Mouse (Mus musculus) B cell, adult 2 months (primary cell): ENCODE measurements around the gene Rmnd5b.
A peak's percentile ranks its signal among the peaks of the same experiment; 100 is the strongest.
"Not testable (repeated sequence)": the region's sequence is repeated elsewhere in the genome, so short reads cannot be mapped to it uniquely, and the experiment has no call there.

ENCODE experiments used
- DNase-seq, 2 experiments: peaks; one replicate each; pipeline ENCODE4 v3.0.0; 2022

The Rmnd5b gene

DNA sequence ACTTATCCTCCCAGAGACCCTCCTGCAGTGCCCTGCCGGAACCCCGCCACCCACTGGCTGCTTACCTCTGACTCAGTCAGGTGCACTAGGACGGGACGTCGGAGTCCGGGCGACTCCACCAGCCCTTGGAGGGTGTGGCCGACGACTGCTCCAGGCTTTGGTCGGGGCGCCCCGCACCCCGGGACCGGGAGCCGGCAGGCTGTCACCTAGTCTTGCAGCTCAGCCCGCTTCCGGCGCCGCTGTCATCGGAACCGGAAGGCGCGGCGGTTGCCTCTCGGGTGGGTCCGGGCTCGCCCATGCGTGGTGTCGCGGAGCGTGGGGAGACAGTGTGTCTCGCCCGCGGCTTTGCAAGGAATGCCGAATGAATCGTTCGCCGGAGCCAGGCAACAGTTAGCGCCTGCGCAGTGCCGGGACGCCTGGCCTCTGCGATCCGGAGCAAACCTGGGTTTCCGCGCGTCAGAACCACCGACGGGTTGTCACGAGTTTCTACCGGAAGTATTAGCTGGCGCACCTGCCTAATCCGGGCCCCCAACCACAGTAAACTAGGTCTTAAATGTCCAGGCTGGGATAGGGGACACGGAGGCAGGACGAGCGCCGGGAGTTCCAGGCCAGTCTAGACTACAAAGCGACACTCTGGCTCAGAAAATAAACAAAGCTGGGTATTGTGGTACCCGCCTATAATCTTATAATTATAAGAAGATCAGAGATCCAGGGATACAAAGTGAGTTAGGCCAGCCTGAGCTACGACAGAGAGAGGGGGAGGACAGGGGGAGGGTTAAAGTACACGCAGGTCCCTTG is at the start of gene Rmnd5b:
Gene Rmnd5b (minus strand): TSS at position 372 of the 798 bp plus-strand sequence.
- DNase-seq = peak; percentile 91 to 92

DNA sequence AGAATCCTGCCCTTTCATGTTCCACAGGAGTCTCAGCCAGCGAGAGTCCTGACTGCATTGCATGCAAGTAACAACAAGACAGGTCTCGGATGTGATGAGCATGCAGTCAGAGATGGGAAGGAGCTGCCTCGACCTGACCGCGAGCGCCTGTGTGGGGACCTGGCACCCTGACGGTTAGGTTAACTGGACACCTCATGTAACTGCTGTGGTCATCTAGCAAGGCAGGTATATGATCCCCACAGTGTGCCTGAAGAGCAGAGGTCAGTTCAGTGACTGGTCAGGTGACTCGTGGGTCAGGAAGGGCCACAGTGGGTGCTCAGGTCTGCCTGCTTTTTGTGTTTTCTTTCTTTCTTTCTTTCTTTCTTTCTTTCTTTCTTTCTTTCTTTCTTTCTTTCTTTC is 46.3 kb upstream of the Rmnd5b start:
- DNase-seq = no peak

DNA sequence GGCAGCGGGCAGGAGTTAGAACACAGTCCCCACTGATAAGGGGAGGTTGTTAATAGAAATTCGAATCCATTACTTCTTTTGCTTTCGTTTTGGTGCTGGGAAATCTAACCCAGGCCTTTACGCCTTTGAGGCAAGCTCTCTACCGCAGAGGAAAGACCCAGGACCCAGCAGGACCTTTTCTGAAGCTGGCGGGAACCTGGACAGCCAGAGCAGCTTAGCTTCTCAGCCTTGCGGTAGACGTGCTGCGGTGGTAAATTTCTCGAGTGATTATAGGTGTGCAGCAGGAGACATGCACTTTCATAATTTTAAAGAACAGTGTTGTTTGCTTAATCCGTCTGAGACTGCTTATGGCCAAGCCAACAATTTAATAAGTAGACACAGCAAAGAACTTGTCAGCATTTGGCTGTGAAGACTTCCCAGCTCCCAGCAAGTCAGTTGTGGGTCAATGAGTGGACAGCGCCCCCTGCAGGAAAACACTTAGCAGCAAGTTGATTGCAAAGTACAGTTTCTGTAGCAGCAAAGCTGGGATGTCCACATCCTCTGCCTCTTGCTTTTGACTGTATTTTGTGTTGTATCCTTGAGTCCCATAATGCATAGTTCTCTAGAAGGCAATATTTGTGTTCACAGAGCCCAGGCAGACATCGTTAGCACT is 45.8 kb upstream of the Rmnd5b start:
- DNase-seq = peak; percentile 93 to 94

DNA sequence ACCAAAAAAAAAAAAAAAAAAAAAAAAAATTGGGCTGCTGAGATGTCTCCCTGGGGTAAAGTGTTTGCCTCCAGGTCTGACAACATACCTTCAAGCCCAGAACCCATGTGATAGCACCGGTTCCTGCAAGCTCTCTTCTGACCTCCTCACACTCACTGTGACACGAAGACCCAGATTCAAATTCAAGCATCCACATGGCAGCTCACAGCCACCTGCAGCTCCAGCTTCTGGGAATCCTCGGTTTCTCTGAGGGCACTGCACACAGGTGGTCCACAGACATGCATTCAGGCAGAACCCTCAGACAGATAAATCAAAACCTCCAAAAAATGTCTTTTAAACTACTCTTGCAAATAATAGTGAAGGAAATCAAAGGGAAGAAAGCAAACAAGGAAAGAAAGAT is 43.8 kb upstream of the Rmnd5b start:
- no peak for DNase-seq

DNA sequence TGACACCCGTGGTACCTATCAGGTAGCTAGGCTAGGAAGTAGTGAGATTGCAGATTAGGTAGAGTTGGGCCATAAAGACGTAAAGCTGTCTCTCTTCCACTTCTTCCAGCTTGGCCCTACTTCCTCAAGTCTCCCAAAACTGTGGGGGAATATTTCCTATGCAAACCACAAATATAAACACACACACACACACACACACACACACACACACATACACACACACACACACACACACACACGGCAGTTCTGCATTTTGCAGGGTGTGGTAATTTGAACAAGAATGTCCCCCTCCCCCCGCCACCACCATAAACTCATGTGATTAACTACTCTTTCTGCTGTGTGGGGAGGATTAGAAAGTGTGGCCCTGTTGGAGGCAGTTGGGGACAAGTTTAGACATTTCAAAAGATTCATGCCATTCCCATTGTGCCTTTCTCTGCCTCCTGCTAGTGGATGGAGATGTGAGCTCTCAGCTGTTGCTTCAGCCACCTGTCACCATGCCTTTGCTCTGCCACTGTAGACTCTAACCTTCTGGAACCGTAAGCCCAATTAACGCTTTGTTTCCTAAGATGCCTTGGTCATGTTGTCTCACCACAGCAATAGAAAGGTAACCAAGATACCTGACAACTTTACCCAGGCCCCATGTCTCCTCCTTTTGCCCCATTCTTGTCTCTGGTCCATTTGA is 42.2 kb upstream of the Rmnd5b start:
- peak; percentile 20 to 34 for DNase-seq

DNA sequence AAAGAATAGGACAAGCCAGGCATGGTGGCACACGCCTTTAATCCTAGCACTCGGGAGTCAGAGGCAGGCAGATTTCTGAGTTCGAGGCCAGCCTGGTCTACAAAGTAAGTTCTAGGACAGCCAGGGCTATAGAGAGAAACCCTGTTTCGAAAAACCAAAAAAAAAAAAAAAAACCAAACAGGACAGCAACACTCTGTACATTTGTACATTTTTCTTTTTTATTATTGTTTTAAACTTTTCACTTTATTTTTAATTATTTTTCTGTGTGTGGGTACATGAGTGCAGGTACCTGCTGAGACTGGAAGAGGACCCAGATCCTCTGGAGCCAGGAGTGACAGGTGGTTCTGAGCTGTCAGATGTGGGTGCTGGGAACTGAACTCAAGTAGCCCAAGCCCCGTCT is 39.7 kb upstream of the Rmnd5b start:
- no peak for DNase-seq

DNA sequence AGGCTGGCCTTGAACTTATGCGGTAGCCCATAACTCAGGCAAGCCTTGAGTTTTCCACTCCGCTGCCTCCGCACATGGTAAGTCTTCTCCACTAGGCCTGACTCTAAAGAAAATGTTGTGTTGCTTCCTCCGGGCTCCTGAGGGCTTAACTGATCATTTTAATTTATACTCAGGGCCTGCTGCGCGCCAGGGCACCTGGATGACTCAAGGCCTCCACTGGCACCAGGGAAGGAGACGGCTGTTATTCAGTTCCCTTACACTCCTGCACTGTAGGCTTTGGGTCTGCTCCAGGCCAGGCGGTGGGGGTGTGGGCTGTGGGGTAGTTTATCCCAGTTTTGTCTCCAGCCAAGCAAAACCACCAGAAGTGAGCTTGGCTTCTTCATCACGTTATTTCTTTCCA is 37.6 kb upstream of the Rmnd5b start:
- no peak for DNase-seq

DNA sequence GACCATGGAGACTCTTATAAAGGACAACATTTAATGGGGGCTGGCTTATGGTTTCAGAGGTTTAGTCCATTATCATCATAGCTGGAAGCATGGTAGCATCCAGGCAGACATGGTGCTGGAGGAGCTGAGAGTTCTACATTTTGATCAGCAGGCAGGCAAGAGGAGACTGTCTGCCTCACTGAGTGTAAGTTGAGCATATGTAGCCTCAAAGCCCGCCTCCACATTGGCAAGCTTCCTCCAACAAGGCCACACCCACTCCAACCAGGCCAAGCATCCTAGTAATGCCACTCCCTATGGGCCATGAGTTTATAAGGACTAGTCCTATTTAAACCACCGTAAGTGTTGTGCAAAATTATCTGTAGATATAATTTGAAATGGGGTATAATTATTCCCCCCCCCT is 35.7 kb upstream of the Rmnd5b start:
- no peak for DNase-seq

DNA sequence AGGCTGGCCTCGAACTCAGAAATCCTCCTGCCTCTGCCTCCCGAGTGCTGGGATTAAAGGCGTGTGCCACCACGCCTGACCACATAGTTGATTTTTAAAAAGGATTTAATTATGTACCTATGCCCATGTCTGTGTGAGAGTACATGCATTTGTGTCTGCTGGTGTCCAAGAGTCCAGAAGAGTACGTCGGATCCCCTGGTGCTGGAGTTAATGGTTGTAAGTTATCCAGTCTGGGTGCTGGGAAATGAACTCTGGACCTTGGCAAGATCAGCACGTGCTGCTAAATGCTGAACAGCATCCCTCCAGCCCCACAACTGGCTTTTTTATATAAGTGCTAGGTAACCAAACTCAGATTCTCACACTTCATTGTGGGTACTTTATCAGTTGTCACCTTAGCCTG is 35.1 kb upstream of the Rmnd5b start:
- no peak for DNase-seq

DNA sequence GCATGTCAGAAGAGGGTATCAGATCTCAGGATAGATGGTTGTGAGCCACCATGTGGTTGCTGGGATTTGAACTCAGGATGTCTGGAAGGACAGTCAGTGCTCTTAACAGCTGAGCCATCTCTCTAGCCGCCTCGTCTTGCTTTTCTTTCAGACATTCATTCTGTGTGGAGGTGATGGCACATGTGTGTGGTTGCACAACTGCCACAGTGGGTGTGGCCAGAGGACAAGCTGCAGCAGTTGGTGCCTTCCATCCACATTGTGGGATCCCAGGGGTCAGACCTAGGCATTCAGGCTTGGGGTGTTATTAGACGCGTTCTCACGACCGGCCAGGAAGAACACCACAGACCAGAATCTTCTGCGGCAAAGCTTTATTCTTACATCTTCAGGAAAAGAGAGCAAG is 29.1 kb upstream of the Rmnd5b start:
- not testable (repeated sequence) for DNase-seq

DNA sequence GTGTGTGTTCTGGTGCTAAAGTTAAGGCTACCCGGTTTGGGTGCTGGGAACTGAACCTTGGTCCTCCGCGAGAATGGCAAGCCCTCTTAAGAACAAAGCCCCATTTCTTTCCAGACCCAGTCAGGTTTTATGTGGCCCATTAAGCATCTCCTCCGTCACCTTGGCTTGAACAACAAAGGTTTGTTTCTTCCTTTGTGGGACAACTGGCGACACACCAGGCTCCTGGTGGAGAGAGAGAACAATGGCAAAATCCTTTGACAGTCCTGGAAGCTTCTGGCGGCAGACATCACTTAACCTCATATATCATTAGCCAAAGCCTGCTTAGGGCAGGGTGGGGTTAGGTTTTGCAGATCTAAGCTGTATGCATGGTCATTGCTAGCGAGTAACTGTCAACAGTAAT is 26.9 kb upstream of the Rmnd5b start:
- DNase-seq = no peak

DNA sequence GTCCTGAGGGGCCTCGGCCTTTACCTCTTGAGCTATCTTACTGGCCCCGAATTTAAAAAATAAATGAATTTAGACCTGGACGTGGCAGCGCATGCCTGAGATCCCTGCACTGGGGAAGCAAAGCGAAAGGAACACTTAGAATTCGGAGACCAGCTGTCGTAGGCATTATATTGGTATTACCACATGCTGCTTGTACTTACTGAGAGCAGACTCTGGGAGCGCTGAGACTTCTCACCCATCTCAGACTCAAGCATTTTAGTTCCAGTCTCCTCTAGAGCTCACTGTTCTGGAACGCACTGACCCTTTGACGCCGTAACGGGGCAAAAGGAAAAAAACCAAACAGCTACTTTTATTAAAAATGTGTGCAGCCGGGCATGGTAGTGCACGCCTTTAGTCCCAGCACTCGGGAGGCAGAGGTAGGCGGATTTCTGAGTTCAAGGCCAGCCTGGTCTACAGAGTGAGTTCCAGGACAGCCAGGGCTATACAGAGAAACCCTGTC is 26.2 kb upstream of the Rmnd5b start:
- DNase-seq = no peak

DNA sequence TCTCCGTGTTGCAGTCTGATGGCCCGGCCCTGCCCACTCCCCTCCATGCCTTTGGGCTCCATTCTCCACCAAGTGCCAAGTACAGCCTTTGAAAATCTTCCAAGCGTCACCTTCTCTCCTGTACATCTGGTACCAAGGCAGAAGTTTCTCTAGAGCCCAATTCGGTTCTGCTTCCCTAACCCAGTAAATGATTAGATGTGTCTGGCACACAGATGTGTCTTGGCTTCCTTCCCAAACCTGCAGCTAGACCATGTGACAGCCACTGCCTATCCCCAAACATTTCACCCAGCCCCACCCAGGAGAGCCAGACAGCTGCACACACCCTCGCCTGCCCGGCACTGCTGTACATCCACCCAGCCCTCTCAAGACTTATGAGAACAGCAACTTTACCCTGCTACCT is 23.0 kb upstream of the Rmnd5b start:
- no peak for DNase-seq

DNA sequence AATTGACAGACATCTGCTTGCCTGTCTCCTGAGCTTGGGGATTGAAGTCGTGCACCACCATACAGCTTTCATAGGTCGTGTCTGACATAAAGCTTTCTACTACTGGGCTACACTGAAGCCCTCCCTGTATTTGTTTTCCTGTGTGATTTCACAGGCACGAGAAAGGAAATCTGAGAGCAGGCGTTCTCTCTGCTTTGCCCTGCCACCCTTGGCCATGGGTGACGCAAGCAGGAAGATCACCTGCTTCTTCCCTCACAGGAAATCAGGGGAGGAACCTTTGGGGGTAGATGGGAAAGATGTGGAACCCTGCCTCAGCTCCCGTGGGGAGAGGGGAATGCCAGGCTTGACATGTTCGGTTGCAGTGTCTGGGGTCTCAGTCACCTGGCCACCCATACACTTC is 22.6 kb upstream of the Rmnd5b start:
- no peak for DNase-seq

DNA sequence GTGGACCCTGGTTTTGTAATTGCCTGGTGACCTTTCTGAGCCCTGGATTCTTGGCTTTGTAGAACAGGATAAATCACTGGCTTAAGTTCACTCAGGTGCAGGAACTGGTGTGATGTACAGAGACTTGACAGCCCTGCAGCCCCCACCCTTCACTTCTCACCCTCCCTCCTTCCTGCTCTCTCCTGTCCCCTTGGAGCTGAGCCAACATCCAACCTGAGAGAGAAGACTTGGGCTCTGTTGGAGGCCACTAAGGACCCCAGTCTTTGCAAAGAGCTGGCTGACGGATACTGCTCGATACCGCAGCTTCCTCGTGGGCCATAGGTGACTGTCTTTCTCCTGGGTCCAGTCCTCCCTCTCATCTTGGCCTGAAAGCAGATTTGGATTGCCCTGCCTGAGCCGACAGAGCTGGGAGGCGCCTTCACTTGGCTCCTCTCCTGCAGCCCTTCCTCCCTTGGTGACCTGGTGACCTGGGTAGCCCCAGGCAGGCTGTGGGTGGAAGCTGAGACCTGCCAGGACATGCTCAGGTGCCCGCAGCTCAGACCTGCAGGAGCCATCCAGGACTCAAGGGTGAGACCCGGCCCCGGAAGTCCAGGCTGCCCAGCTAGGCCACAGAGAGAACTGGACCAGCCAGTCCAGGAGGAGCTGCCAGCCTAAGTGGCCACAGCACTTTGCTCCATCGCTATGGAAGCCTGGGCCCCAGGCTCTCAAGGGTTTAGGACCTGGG is 21.3 kb upstream of the Rmnd5b start:
- no peak for DNase-seq

DNA sequence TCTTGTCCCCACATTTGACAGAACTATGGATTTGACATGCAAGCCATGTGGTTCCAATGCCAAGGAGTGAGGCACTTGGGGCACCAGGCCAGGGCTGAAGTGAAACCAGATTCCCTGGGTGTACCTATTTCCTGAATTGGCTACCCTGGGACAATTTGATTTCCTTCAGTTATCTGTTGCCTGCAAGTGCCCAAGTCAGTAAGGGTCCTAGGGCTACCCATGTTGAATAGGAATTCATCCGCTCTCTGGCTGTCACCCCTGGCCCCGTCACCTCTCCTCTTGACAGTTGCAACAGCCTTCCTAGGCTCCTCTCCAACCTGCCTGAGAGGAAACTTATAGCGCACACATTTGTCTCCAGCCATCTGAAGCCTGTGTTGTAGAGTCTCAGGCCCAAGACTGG is 19.2 kb upstream of the Rmnd5b start:
- no peak for DNase-seq

DNA sequence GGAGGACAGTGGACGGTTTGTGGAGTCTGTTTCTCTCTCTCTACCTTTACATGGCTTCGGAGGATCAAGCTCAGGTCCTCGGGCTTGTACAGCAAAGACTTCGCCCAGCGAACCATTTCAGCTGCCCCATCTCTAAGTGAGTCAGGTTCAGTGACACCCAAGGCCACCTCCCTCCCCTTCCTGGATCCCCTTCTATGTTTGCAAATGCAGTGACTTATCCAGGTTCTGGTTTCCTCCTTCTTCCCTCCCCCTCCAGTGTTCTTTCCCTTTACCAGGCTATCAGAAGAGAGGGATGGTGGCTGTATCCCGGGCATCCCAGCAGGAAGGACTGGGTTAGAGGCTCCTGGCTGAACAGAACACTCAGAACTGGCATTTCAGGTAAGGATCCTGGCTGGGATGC is 18.0 kb upstream of the Rmnd5b start:
- DNase-seq = no peak

DNA sequence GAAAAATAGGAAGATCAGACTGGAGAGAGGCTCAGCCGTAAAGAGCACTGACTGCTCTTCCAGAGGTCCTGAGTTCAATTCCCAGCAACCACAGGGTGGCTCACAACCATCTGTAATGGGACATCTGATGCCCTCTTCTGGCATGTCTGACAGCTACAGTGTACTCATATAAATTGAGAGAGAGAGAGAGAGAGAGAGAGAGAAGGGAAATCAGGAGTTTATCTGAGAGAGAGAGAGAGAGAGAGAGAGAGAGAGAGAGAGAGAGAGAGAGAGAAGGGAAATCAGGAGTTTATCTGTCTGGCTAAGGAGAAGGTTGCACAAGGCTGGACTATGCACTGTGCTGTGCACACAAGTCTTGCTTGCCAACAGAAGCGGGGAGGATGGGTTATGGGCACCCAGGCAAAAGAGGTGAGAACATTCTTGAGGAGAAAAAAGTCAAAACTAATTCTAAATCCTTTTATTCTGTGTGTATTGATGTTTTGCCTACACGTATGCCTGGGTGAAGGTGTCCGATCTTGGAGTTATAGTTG is 17.3 kb upstream of the Rmnd5b start:
- no peak for DNase-seq

DNA sequence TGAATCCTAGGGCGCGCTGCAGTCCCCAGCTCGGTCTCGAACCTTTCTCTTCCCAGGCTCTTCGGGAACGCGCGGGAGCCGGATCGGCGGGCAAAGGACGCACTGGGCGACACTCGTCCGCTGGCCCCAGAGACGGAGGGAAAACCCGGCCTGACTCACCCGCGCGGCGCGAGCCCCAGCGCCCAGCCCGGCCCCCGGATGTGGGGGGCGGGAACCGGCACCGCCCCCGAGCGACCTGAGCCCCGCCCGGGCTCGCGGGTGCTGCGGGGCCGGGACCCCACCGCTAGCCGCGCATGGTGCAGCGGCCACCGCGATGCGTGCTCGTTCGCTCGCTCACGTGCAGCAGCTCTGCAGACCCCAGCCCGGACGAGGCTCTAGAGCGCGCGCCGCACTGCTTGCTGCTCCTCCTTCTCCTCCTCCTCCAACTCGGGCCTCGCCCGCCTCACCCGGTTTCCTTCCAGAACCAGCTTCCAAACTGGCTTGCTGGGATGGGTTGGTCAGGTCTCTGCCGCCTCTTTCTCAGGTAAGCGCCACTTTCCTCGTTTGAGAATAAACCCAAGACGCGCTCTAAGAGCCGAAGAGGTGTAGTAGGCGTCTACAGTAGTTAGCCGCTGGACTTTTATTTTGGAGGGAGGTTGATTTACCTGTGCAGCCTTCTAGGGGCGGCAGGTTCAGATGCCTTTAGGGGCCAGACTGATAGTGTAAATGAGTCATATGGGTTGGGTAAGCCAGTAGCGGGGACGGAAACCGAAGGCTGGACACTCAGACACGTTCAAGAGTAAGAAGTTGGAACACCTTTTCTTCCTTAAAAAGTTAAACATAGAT is 15.2 kb upstream of the Rmnd5b start, which contains the start of the genes N4bp3 and D930048N14Rik:
Gene N4bp3 (minus strand): TSS at position 152 of the 825 bp plus-strand sequence.
Gene D930048N14Rik (plus strand): TSS at position 264 of the 825 bp plus-strand sequence.
- peak; percentile 84 to 86 for DNase-seq

DNA sequence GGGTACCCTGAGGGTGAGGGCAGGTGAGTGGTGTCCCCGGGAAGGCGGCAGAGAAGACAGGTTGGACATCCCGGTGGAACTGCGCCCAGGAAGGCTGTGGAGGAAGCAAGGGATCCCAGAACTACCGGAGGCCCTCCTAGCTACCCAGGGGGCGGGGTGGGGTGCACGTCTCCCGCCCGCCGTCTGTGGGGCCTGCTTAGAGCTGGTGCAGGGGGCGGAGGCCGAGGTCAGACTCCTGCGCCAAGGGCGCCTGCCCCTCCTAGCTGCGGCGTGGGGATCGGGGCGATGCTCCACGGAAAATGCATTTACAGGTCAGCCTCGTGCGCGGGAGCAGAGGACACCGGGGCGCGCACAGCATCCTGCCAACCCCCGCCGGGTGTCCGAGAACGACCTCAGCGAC is 14.6 kb upstream of the Rmnd5b start:
- peak in 1 of 2 experiments; percentile 50 for DNase-seq

DNA sequence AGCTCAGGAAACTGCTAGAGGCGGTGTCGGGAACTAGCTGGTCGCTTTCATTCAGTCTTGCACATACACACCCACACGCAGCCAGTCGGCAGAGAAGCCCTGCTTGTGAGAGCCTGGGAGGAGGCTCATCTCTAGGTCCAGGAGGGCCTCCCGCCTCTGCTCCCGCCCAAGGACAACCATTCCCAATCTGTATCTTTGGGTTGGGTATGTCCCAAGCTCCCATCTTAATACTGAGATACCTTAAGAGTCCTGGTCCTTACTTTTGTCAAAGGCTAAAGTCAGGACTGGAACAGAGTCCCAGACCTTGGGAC is 14.1 kb upstream of the Rmnd5b start:
- DNase-seq = peak in 1 of 2 experiments; percentile 30
